Mouse (Mus musculus) bone marrow macrophage, adult 2 months (primary cell): ENCODE data around the gene 4930518I15Rik.

Source experiments
- CTCF ChIP-seq: IDR thresholded peaks from 2 replicates; pipeline ENCODE4 v1.5.1; 2012; ENCODE audit warnings: low read depth, mild to moderate bottlenecking, low read length, moderate library complexity
- POLR2A ChIP-seq: IDR thresholded peaks from 2 replicates; pipeline ENCODE4 v1.6.1; 2012; ENCODE audit warnings: mild to moderate bottlenecking, low read depth, low read length, borderline replicate concordance

- TF ChIP-seq CTCF: no peak
- no peak for TF ChIP-seq POLR2A
These were observed 16.5 kb downstream of the 4930518I15Rik start for GRCm38 (mm10) chr2:156841028-156841840.
